Mouse (Mus musculus): ENCODE results near the gene Urod.

DNA sequence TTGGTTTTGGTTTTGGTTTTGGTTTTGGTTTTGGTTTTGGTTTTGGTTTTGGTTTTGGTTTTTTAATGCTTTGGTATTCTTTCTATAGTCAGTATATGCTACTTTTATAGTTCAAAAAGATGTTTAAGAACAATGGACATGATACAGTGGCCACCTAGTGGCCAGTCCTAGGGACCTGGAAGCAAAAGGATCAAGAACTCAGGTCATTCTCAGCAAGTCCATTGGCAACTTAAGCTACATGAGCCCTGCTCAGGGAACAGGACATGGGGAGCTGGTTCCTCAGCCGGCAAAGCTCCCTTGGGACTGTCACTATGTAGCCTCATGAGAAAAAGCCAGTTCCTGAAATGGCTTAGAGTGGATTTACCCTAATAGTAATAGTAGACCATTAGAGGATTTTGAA lies 42.6 kb downstream of the Urod start:
- TF ChIP-seq GATA1 (IDR thresholded peaks at IDR 0.05; ENCODE audit: low read length) (no peak), TAL1 (IDR thresholded peaks at IDR 0.05; ENCODE audit: low read length) (no peak)

All from erythroblast, embryonic 14.5 days (primary cell).